Mouse (Mus musculus) kidney, adult 2 months (tissue): ENCODE results near the gene Insl5. TPM values are rescaled to one million over a fixed set of nuclear protein-coding genes. Genes with fewer than 3 reads are reported as not detected.

Experiments
- DNase-seq: peaks from one replicate; pipeline ENCODE4 v3.0.0; 2021
- H3K27ac ChIP-seq: fragments of 200-500 bp; 2 replicates; pipeline ENCODE4 v1.5.1; 2012; ENCODE audit warnings: low read depth, low read length, control low read depth, inconsistent platforms; ENCODE audit not compliant: insufficient read depth
- H3K27me3 ChIP-seq: fragments of 200-500 bp; replicated peaks from 2 replicates; pipeline ENCODE4 v1.6.1; 2012; ENCODE audit warnings: mild to moderate bottlenecking, moderate library complexity, low read length, inconsistent platforms; ENCODE audit not compliant: control insufficient read depth, insufficient read depth
- H3K36me3 ChIP-seq: fragments of 200-500 bp; 2 replicates; pipeline ENCODE4 v1.6.1; 2012; ENCODE audit warnings: mild to moderate bottlenecking, moderate library complexity, low read length, inconsistent platforms; ENCODE audit not compliant: control insufficient read depth, insufficient read depth
- H3K4me1 ChIP-seq: fragments of 200-500 bp; 2 replicates; pipeline ENCODE4 v1.6.1; 2011; ENCODE audit warnings: low read length; ENCODE audit not compliant: control insufficient read depth, insufficient read depth
- H3K4me3 ChIP-seq: fragments of 200-500 bp; 2 replicates; pipeline ENCODE4 v1.5.1; 2011; ENCODE audit warnings: mild to moderate bottlenecking, low read depth, low read length, control low read depth; ENCODE audit not compliant: insufficient read depth
- CTCF ChIP-seq: fragments of 200-500 bp; conservative IDR thresholded peaks from 2 replicates; pipeline ENCODE4 v1.5.1; 2011; ENCODE audit warnings: low read depth, mild to moderate bottlenecking, control low read depth, low read length, moderate library complexity, mixed read lengths; ENCODE audit not compliant: insufficient read depth, insufficient read length
- POLR2A ChIP-seq: fragments of 200-500 bp; IDR thresholded peaks from one replicate; pipeline ENCODE4 v1.6.1; 2011; ENCODE audit warnings: low read depth, low read length, control low read depth
- WGBS: fragments of 180-500 bp; shearing (Covaris S2); methylation state at CpG from one replicate; pipeline ENCODE4 v1.1.7; 2018; 5-methylcytosine and 5-hydroxymethylcytosine counted together
- polyA plus RNA-seq: library from polyadenylated mRNA; depleted of rRNA; stranded (reverse); fragments of >200 nt; gene quantifications from 2 replicates; pipeline ENCODE4 v1.2.3, GENCODE M21; 2012; rRNA removed

Insl5 gene
- polyA plus RNA-seq: 0.75 TPM in 1 of 2 replicates, not detected in the other

- TF ChIP-seq CTCF (no peak), POLR2A (no peak)
- Histone ChIP-seq H3K27me3 (no peaks in the 10 kb centered on the region), H3K4me3 (no peak within 1 kb of the TSS), H3K27ac (no peak within 1 kb of the TSS), H3K36me3 (no peaks in the 10 kb centered on the region), H3K4me1 (no peaks in the 10 kb centered on the region)
- 83% methylated on average over 4 of the region's 4 CpGs for WGBS
- no peak for DNase-seq
Observed at GRCm38 (mm10) chr4:103026621-103027020, at the start of gene Insl5. Gene Insl5 (minus strand): TSS chr4:103026842.

- no peak for TF ChIP-seq CTCF
- DNase-seq: no peak
- 84% methylated on average over 3 of the region's 3 CpGs for WGBS
Observed at GRCm38 (mm10) chr4:103070631-103071030, 44.0 kb upstream of the Insl5 start.

GRCm38 (mm10) chr4:103067906-103068655, 41.4 kb upstream of the Insl5 start:
- H3K27me3 ChIP-seq: no peaks in the 10 kb centered on the region
- H3K27ac ChIP-seq: no peak overlapping the region
- DNase-seq: no peak
- WGBS: 88% methylated on average over 6 of the region's 6 CpGs
- no peaks in the 10 kb centered on the region for H3K4me1 ChIP-seq
- TF ChIP-seq POLR2A (no peak), CTCF (no peak)
- no peaks in the 10 kb centered on the region for H3K36me3 ChIP-seq
- no peak overlapping the region for H3K4me3 ChIP-seq

More at GRCm38 (mm10) chr4:103070631-103071030, 44.0 kb upstream of the Insl5 start:
- Histone ChIP-seq H3K27me3 (no peaks in the 10 kb centered on the region), H3K27ac (no peak overlapping the region), H3K4me1 (no peaks in the 10 kb centered on the region), H3K36me3 (no peaks in the 10 kb centered on the region), H3K4me3 (no peak overlapping the region)

GRCm38 (mm10) chr4:103064976-103065375, 38.3 kb upstream of the Insl5 start:
- TF ChIP-seq CTCF: no peak
- no peak for TF ChIP-seq POLR2A
- H3K27me3 ChIP-seq: no peaks in the 10 kb centered on the region
- no peaks in the 10 kb centered on the region for H3K4me1 ChIP-seq
- no peak for DNase-seq
- WGBS: 82% methylated on average over 5 of the region's 5 CpGs
- no peak overlapping the region for H3K27ac ChIP-seq
- no peak overlapping the region for H3K4me3 ChIP-seq
- no peaks in the 10 kb centered on the region for H3K36me3 ChIP-seq

- DNase-seq: no peak
- Histone ChIP-seq H3K36me3 (no peaks in the 10 kb centered on the region), H3K4me3 (no peak overlapping the region), H3K27ac (no peak overlapping the region), H3K4me1 (no peaks in the 10 kb centered on the region), H3K27me3 (no peaks in the 10 kb centered on the region)
- WGBS: 71% methylated on average over 2 of the region's 2 CpGs
- no peak for TF ChIP-seq POLR2A
- no peak for TF ChIP-seq CTCF
Observed at GRCm38 (mm10) chr4:103064421-103064820, 37.8 kb upstream of the Insl5 start.

GRCm38 (mm10) chr4:103056909-103057308, 30.3 kb upstream of the Insl5 start:
- DNase-seq: no peak
- Histone ChIP-seq H3K4me3 (no peak overlapping the region), H3K27me3 (no peaks in the 10 kb centered on the region), H3K36me3 (no peaks in the 10 kb centered on the region), H3K4me1 (no peaks in the 10 kb centered on the region), H3K27ac (no peak overlapping the region)
- WGBS: 82% methylated on average over 5 of the region's 5 CpGs
- TF ChIP-seq CTCF: no peak
- no peak for TF ChIP-seq POLR2A

- H3K4me1 ChIP-seq: no peaks in the 10 kb centered on the region
- no peak overlapping the region for H3K4me3 ChIP-seq
- no peak overlapping the region for H3K27ac ChIP-seq
- 80% methylated on average over 11 of the region's 11 CpGs for WGBS
- H3K36me3 ChIP-seq: no peaks in the 10 kb centered on the region
- TF ChIP-seq POLR2A (no peak), CTCF (no peak)
- H3K27me3 ChIP-seq: no peaks in the 10 kb centered on the region
- no peak for DNase-seq
Observed at GRCm38 (mm10) chr4:103048046-103048445, 21.4 kb upstream of the Insl5 start.
